Mouse (Mus musculus) lung, embryonic 14.5 days (tissue): Measurements from ENCODE around the gene Eng. TPM values are rescaled to one million over a fixed set of nuclear protein-coding genes. Genes with fewer than 3 reads are reported as not detected.
A peak's percentile ranks its signal among the peaks of the same experiment; 100 is the strongest.

Source experiments
- ATAC-seq: fragments of 200-750 bp; cut with Nextera tagmentation; 2 replicates; pipeline ENCODE4 v1.8.0; 2017; ENCODE audit warnings: mild to moderate bottlenecking, moderate TSS enrichment, moderate library complexity; ENCODE audit not compliant: insufficient read depth
- DNase-seq: peaks from one replicate; pipeline ENCODE4 v3.0.0-alpha.2; 2015
- H3K27ac ChIP-seq: fragments of 300-500 bp; sonication (generic); 2 replicates; pipeline ENCODE4 v1.5.1; 2014; ENCODE audit warnings: low read depth, mild to moderate bottlenecking, moderate library complexity
- H3K27me3 ChIP-seq: fragments of 300-500 bp; sonication (generic); 2 replicates; pipeline ENCODE4 v1.6.1; 2014; ENCODE audit warnings: low read length, control low read depth; ENCODE audit not compliant: insufficient read depth
- H3K36me3 ChIP-seq: fragments of 300-500 bp; sonication (generic); 2 replicates; pipeline ENCODE4 v1.6.1; 2014; ENCODE audit warnings: control low read depth; ENCODE audit not compliant: insufficient read depth
- H3K4me1 ChIP-seq: fragments of 300-500 bp; sonication (generic); 2 replicates; pipeline ENCODE4 v1.6.1; 2014; ENCODE audit warnings: antibody characterized with exemption, control low read depth; ENCODE audit not compliant: insufficient read depth
- H3K4me2 ChIP-seq: fragments of 300-500 bp; sonication (generic); 2 replicates; pipeline ENCODE4 v1.6.1; 2014; ENCODE audit warnings: mild to moderate bottlenecking
- H3K4me3 ChIP-seq: fragments of 300-500 bp; sonication (generic); 2 replicates; pipeline ENCODE4 v1.5.1; 2014; ENCODE audit warnings: low read depth, low read length
- H3K9ac ChIP-seq: fragments of 300-500 bp; sonication (generic); 2 replicates; pipeline ENCODE4 v1.6.1; 2014
- H3K9me3 ChIP-seq: fragments of 300-500 bp; sonication (generic); 2 replicates; pipeline ENCODE4 v1.6.1; 2016; ENCODE audit warnings: low read depth, low read length, control low read depth
- CTCF ChIP-seq: IDR thresholded peaks from 2 replicates; pipeline ENCODE4 v1.5.1; 2016; ENCODE audit warnings: antibody characterized with exemption, low read depth
- WGBS: fragments of 180-500 bp; shearing (Covaris S2); extraction: QIAGEN DNeasy Blood & Tissue Kit; methylation state at CpG from one replicate; pipeline ENCODE4 v1.1.7; 2014; 5-methylcytosine and 5-hydroxymethylcytosine counted together
- polyA plus RNA-seq: library from polyadenylated mRNA; unstranded; fragments of >200 nt; fragmentation: Nextera tagmentation; extraction: Ambion mirVana; gene quantifications from 2 replicates; pipeline ENCODE4 v1.2.1, GENCODE M21; 2014

The Eng gene
- polyA plus RNA-seq, 1 experiment from 2014 or later, result 98.5 TPM

GRCm38 (mm10) chr2:32610610-32611229 is 35.7 kb upstream of the Eng start:
- Histone ChIP-seq H3K36me3 (peaks cover 26% of the 10 kb centered on the region), H3K4me2 (peak overlapping the region; percentile 60), H3K4me3 (peak overlapping the region; percentile 35), H3K9ac (peak overlapping the region; percentile 30; the same call in 1 of the 2 replicates), H3K27ac (peak overlapping the region; percentile 4; the same call in 1 of the 2 replicates), H3K4me1 (0 out of 2 replicates have a peak, but pooled peaks cover 9% of the 10 kb centered on the region), H3K9me3 (no peaks in the 10 kb centered on the region), H3K27me3 (no peaks in the 10 kb centered on the region)
- peak; percentile 54 for TF ChIP-seq CTCF
- ATAC-seq (no peak), DNase-seq (peak; percentile 79)
- WGBS, result 10% methylated on average over 23 of the region's 23 CpGs

DNA sequence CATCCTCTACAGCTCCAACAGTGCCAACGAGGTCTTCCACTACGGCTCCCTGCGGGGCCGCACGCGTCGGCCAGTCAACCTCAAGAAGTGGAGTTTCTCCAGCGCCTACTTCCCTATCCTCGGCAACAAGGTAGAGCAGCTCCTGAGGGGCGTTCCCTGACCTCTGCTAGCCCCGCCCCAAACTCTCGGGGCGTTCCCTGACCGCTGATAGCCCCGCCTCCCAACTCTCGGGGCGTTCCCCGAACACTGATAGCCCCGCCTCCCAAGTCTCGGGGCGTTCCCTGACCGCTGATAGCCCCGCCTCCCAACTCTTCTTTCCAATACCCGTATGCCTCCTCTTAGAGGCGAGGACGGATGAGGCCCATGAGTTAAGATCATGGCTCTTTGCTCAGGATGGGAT is 34.1 kb upstream of the Eng start:
- H3K36me3 ChIP-seq, result peaks cover 31% of the 10 kb centered on the region
- 0 out of 2 replicates have a peak, but pooled peaks cover under 1% of the 10 kb centered on the region for H3K9me3 ChIP-seq
- H3K4me3 ChIP-seq, result no peak overlapping the region
- DNase-seq (no peak), ATAC-seq (no peak)
- H3K27me3 ChIP-seq, result no peaks in the 10 kb centered on the region
- WGBS, result 73% methylated on average over 26 of the region's 26 CpGs
- no peak overlapping the region for H3K4me2 ChIP-seq
- TF ChIP-seq CTCF, result no peak
- H3K9ac ChIP-seq, result no peak overlapping the region
- H3K4me1 ChIP-seq, result 0 out of 2 replicates have a peak, but pooled peaks cover 9% of the 10 kb centered on the region
- no peak overlapping the region for H3K27ac ChIP-seq

- no peaks in the 10 kb centered on the region for H3K27me3 ChIP-seq
- H3K9me3 ChIP-seq, result 0 out of 2 replicates have a peak, but pooled peaks cover 4% of the 10 kb centered on the region
- H3K9ac ChIP-seq, result no peak overlapping the region
- H3K27ac ChIP-seq, result no peak overlapping the region
- DNase-seq (no peak), ATAC-seq (no peak)
- TF ChIP-seq CTCF, result no peak
- peaks cover 50% of the 10 kb centered on the region for H3K36me3 ChIP-seq
- 91% methylated on average over 1 of the region's 1 CpGs for WGBS
- no peak overlapping the region for H3K4me3 ChIP-seq
- H3K4me1 ChIP-seq, result peaks cover 31% of the 10 kb centered on the region
- no peak overlapping the region for H3K4me2 ChIP-seq
Observed at GRCm38 (mm10) chr2:32617109-32617508, 29.3 kb upstream of the Eng start.

DNA sequence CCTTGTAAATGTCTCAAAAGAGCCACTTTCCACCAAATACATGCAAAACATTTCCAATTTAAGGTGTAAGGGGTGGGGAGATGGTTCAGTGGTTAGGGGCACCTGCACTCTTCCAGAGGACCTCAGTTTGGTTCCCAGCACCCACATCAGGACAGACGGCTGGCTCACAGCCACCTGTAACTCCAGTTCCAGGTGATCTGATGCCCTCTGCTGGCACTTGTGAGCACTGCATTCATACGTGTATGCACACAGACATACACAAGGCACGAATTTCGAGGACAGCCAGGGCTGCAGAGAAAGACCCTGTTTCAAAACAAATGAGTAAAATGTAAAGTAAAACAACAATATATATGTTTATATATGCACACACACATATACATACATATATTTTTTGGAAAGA is 28.8 kb upstream of the Eng start:
- WGBS, result 94% methylated on average over 4 of the region's 4 CpGs
- Histone ChIP-seq H3K4me1 (peaks cover 31% of the 10 kb centered on the region), H3K36me3 (peaks cover 45% of the 10 kb centered on the region), H3K4me2 (no peak overlapping the region), H3K4me3 (no peak overlapping the region), H3K27me3 (no peaks in the 10 kb centered on the region), H3K9me3 (0 out of 2 replicates have a peak, but pooled peaks cover 4% of the 10 kb centered on the region), H3K27ac (no peak overlapping the region), H3K9ac (no peak overlapping the region)
- DNase-seq, result no peak
- peak; percentile 41 for TF ChIP-seq CTCF
- ATAC-seq, result no peak

- Histone ChIP-seq H3K4me1 (peaks cover 31% of the 10 kb centered on the region), H3K36me3 (peaks cover 42% of the 10 kb centered on the region), H3K27me3 (no peaks in the 10 kb centered on the region), H3K27ac (no peak overlapping the region), H3K9me3 (0 out of 2 replicates have a peak, but pooled peaks cover 4% of the 10 kb centered on the region), H3K9ac (no peak overlapping the region), H3K4me2 (no peak overlapping the region), H3K4me3 (no peak overlapping the region)
- TF ChIP-seq CTCF, result no peak
- DNase-seq (no peak), ATAC-seq (no peak)
- 75% methylated on average over 9 of the region's 9 CpGs for WGBS
Observed at GRCm38 (mm10) chr2:32618051-32618450, 28.3 kb upstream of the Eng start.

GRCm38 (mm10) chr2:32620682-32621516 is 25.5 kb upstream of the Eng start:
- Histone ChIP-seq H3K36me3 (peaks cover 26% of the 10 kb centered on the region), H3K4me3 (no peak overlapping the region), H3K9me3 (0 out of 2 replicates have a peak, but pooled peaks cover 4% of the 10 kb centered on the region), H3K9ac (no peak overlapping the region; the same call in 1 of the 2 replicates), H3K27me3 (no peaks in the 10 kb centered on the region), H3K27ac (peak overlapping the region; percentile 88), H3K4me1 (peaks cover 42% of the 10 kb centered on the region), H3K4me2 (peak overlapping the region; percentile 41)
- no peak for TF ChIP-seq CTCF
- peak; percentile 70 for ATAC-seq
- 4% methylated on average over 4 of the region's 4 CpGs for WGBS
- DNase-seq, result peak; percentile 80

DNA sequence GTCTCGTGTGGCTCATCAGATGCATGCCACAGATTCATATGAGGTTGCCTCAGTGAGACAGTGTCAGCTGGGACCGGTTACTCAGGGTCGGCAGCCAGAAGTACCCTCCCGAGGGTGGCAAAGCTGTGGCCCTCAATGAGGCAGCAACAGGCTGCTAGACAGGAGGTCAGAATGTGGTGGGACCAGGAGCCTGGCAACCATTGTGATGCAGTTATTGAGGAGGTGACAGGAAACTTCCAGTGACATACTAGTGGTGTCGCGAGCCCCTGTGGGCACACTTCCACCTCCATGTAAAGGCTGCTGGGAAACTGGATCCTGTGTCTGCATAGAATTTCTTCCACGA is 24.9 kb upstream of the Eng start, which contains the start of gene Ak1:
Gene Ak1 (plus strand): TSS at position 242 of the 343 bp plus-strand sequence.
- peaks cover 44% of the 10 kb centered on the region for H3K4me1 ChIP-seq
- H3K4me2 ChIP-seq, result peak within 1 kb of the TSS; percentile 41
- no peaks in the 10 kb centered on the region for H3K27me3 ChIP-seq
- no peak within 1 kb of the TSS for H3K4me3 ChIP-seq
- ATAC-seq (no peak; the same call in 1 of the 2 replicates), DNase-seq (no peak)
- 0 out of 2 replicates have a peak, but pooled peaks cover 4% of the 10 kb centered on the region for H3K9me3 ChIP-seq
- no peak within 1 kb of the TSS; the same call in 1 of the 2 replicates for H3K9ac ChIP-seq
- H3K36me3 ChIP-seq, result peaks cover 26% of the 10 kb centered on the region
- TF ChIP-seq CTCF, result no peak
- peak within 1 kb of the TSS; percentile 88 for H3K27ac ChIP-seq
- 9% methylated on average over 7 of the region's 7 CpGs for WGBS
